Mouse (Mus musculus): ENCODE data around the gene Kcnh2. TPM values are rescaled to one million over a fixed set of nuclear protein-coding genes. Genes with fewer than 3 reads are reported as not detected.

Kcnh2 gene
- polyA plus RNA-seq, 1 experiment from 2014 or later = 3.0 TPM

GRCm38 (mm10) chr5:24307118-24307777 is 44.2 kb downstream of the Kcnh2 start:
- TF ChIP-seq CTCF (IDR thresholded peaks at IDR 0.05; ENCODE audit: low read depth) = no peak

GRCm38 (mm10) chr5:24303199-24303598 is 48.2 kb downstream of the Kcnh2 start:
- Histone ChIP-seq H3K36me3 (ENCODE audit: control insufficient read depth, insufficient read depth) (no peaks in the 10 kb centered on the region), H3K4me3 (ENCODE audit: low read depth, low read length) (no peak overlapping the region), H3K27me3 (replicated peaks; ENCODE audit: control insufficient read depth, insufficient read depth, low read length) (no peaks in the 10 kb centered on the region), H3K4me1 (replicated peaks; ENCODE audit: control insufficient read depth, insufficient read depth, low read length) (no peaks in the 10 kb centered on the region), H3K27ac (ENCODE audit: low read depth, low read length) (no peak overlapping the region), H3K9me3 (ENCODE audit: control insufficient read depth) (no peaks in the 10 kb centered on the region), H3K9ac (ENCODE audit: low read depth, low read length) (no peak overlapping the region), H3K4me2 (replicated peaks; ENCODE audit: low read depth) (no peak overlapping the region)
- peak; percentile 70 for TF ChIP-seq CTCF (IDR thresholded peaks at IDR 0.05; ENCODE audit: low read depth)
- WGBS = 50% methylated on average over 3 of the region's 3 CpGs
- no peak for ATAC-seq

More at GRCm38 (mm10) chr5:24307118-24307777, 44.2 kb downstream of the Kcnh2 start:
- WGBS = 63% methylated on average over 5 of the region's 5 CpGs
- Histone ChIP-seq H3K4me2 (replicated peaks; ENCODE audit: low read depth) (no peak overlapping the region), H3K27ac (ENCODE audit: low read depth, low read length) (no peak overlapping the region), H3K4me1 (replicated peaks; ENCODE audit: control insufficient read depth, insufficient read depth, low read length) (no peaks in the 10 kb centered on the region), H3K27me3 (replicated peaks; ENCODE audit: control insufficient read depth, insufficient read depth, low read length) (no peaks in the 10 kb centered on the region), H3K9ac (ENCODE audit: low read depth, low read length) (no peak overlapping the region), H3K9me3 (ENCODE audit: control insufficient read depth) (no peaks in the 10 kb centered on the region), H3K36me3 (ENCODE audit: control insufficient read depth, insufficient read depth) (no peaks in the 10 kb centered on the region), H3K4me3 (ENCODE audit: low read depth, low read length) (no peak overlapping the region)
- no peak for ATAC-seq

- WGBS = 56% methylated on average over 5 of the region's 5 CpGs
- no peak for TF ChIP-seq CTCF (IDR thresholded peaks at IDR 0.05; ENCODE audit: low read depth)
- H3K4me3 ChIP-seq (ENCODE audit: low read depth, low read length) = no peak overlapping the region
- no peak overlapping the region for H3K27ac ChIP-seq (ENCODE audit: low read depth, low read length)
- H3K4me2 ChIP-seq (replicated peaks; ENCODE audit: low read depth) = no peak overlapping the region
- ATAC-seq = no peak
- no peaks in the 10 kb centered on the region for H3K36me3 ChIP-seq (ENCODE audit: control insufficient read depth, insufficient read depth)
- no peak overlapping the region for H3K9ac ChIP-seq (ENCODE audit: low read depth, low read length)
- H3K27me3 ChIP-seq (replicated peaks; ENCODE audit: control insufficient read depth, insufficient read depth, low read length) = no peaks in the 10 kb centered on the region
- H3K4me1 ChIP-seq (replicated peaks; ENCODE audit: control insufficient read depth, insufficient read depth, low read length) = no peaks in the 10 kb centered on the region
- no peaks in the 10 kb centered on the region for H3K9me3 ChIP-seq (ENCODE audit: control insufficient read depth)
Measured at GRCm38 (mm10) chr5:24299845-24300589, 51.4 kb downstream of the Kcnh2 start.

- Histone ChIP-seq H3K9ac (ENCODE audit: low read depth, low read length) (no peak overlapping the region), H3K36me3 (ENCODE audit: control insufficient read depth, insufficient read depth) (no peaks in the 10 kb centered on the region), H3K4me1 (replicated peaks; ENCODE audit: control insufficient read depth, insufficient read depth, low read length) (no peaks in the 10 kb centered on the region), H3K9me3 (ENCODE audit: control insufficient read depth) (0 out of 2 replicates have a peak, but pooled peaks cover 3% of the 10 kb centered on the region), H3K4me2 (replicated peaks; ENCODE audit: low read depth) (no peak overlapping the region), H3K27ac (ENCODE audit: low read depth, low read length) (no peak overlapping the region), H3K27me3 (replicated peaks; ENCODE audit: control insufficient read depth, insufficient read depth, low read length) (no peaks in the 10 kb centered on the region; the same call in 1 of the 2 replicates), H3K4me3 (ENCODE audit: low read depth, low read length) (no peak overlapping the region)
- no peak for TF ChIP-seq CTCF (IDR thresholded peaks at IDR 0.05; ENCODE audit: low read depth)
- WGBS = 49% methylated on average over 3 of the region's 3 CpGs
- ATAC-seq = no peak
Measured at GRCm38 (mm10) chr5:24291954-24292353, 59.5 kb downstream of the Kcnh2 start.

- no peak for ATAC-seq
- no peak overlapping the region for H3K4me3 ChIP-seq (ENCODE audit: low read depth, low read length)
- H3K27ac ChIP-seq (ENCODE audit: low read depth, low read length) = no peak overlapping the region
- H3K27me3 ChIP-seq (replicated peaks; ENCODE audit: control insufficient read depth, insufficient read depth, low read length) = no peaks in the 10 kb centered on the region; the same call in 1 of the 2 replicates
- no peaks in the 10 kb centered on the region for H3K36me3 ChIP-seq (ENCODE audit: control insufficient read depth, insufficient read depth)
- H3K4me1 ChIP-seq (replicated peaks; ENCODE audit: control insufficient read depth, insufficient read depth, low read length) = no peaks in the 10 kb centered on the region
- no peak overlapping the region for H3K9ac ChIP-seq (ENCODE audit: low read depth, low read length)
- 77% methylated on average over 7 of the region's 7 CpGs for WGBS
- TF ChIP-seq CTCF (IDR thresholded peaks at IDR 0.05; ENCODE audit: low read depth) = no peak
- H3K4me2 ChIP-seq (replicated peaks; ENCODE audit: low read depth) = no peak overlapping the region
- no peaks in the 10 kb centered on the region for H3K9me3 ChIP-seq (ENCODE audit: control insufficient read depth)
Measured at GRCm38 (mm10) chr5:24286221-24286970, 65.0 kb downstream of the Kcnh2 start.

- Histone ChIP-seq H3K9me3 (ENCODE audit: control insufficient read depth) (no peaks in the 10 kb centered on the region), H3K36me3 (ENCODE audit: control insufficient read depth, insufficient read depth) (no peaks in the 10 kb centered on the region), H3K27me3 (replicated peaks; ENCODE audit: control insufficient read depth, insufficient read depth, low read length) (no peaks in the 10 kb centered on the region; the same call in 1 of the 2 replicates), H3K4me1 (replicated peaks; ENCODE audit: control insufficient read depth, insufficient read depth, low read length) (no peaks in the 10 kb centered on the region), H3K27ac (ENCODE audit: low read depth, low read length) (no peak overlapping the region), H3K4me3 (ENCODE audit: low read depth, low read length) (no peak overlapping the region), H3K9ac (ENCODE audit: low read depth, low read length) (no peak overlapping the region), H3K4me2 (replicated peaks; ENCODE audit: low read depth) (no peak overlapping the region)
- no peak for TF ChIP-seq CTCF (IDR thresholded peaks at IDR 0.05; ENCODE audit: low read depth)
- WGBS = 75% methylated on average over 6 of the region's 6 CpGs
- no peak for ATAC-seq
Measured at GRCm38 (mm10) chr5:24284145-24284544, 67.3 kb downstream of the Kcnh2 start.

Measured in intestine, postnatal 0 days (tissue).